Mouse (Mus musculus): Measurements from ENCODE around the gene Gmppa.

Gene Gmppa

DNA sequence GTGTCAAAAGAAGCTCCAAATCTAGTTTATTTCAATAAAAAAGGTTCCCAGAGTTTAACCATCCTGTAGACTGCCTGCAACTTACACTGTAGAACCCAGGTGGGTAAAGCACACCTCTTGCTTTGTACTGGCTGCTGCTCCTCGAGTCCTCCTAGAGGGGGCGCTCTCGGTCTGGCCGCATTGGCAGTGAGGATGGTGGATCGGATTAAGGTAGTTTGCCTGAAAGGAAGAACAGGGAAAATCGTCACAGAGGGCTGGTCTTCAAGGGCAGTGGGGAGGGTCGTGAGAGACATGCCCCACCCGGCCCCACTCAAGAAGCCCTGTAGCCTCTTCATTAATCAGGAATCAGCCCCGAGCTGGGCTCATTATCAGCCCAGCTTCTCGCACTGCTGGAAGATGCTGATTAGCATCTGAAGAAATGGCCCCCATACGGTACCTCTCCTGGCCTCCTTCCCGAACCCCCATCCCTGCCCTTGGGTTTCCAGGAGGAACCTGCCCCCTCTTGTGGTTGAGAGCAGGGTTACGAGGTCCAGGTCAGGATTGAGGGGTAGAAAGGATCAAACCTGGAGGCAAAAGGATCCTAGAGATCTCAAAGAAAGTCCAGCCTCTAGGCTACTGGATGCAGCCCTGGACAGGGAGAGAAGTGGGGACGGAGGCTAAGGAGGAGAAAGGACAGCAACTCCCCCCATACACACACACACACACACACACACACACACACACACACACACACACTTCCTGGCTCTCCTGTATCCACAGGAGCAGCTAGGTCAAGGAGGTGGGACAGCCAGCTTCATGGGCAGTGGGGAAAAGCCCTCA lies 21.2 kb downstream of the Gmppa start:
- peak; percentile 48 to 74 for DNase-seq

DNA sequence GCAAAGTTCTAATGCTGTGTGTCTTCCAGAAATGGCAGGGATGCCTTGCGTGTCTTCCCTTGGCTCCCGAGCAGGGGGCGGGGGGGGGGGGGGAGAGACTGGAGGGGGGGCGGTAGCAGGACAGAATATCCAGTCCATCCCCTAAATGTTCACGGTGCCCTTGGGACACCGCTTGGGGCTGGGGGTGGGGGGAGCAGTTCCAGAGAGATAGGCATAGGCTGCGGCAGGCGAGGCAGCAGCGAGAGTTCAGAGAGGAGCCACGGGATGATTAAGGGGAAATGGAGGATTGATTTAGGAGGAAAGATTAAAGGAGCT lies 21.9 kb downstream of the Gmppa start:
- DNase-seq = peak in 1 of 2 experiments; percentile 15

DNA sequence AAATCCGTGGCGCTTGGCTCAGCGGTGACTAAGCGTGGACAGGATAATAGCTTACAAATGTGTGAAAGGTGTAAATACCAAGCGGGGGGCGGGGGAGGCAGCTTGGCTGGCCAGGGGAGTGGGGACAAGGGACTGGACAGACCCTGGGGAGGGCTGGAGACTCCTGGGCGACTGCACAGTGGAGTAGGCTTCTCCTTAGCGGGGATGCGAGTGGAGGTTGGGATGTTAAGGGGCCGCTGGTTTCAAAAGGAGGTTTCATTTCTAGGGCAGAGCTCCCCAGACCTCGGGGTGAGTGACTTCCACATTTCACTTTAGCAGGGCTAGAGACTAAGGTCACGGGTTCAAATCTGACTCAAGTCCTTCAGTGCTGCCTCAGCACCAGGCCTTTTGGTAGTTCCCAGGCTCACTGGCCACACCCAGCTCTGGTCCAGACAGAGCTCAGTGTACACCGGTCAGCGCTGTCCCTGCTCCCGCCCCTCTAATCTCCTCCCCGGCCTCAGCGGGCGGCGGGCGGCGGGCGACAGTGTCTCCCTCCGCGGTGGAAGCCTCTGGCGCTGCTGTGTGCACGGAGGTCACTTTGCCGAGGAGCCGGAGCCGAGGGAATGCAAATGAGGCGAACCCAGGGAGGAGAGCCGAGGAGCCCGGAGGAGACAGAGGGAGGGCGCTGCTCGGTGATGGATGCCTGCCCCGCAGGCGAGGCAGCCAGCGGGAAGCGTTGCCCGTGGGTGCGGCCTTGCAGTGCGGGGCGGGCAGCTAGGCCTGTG lies 22.5 kb downstream of the Gmppa start:
- DNase-seq = peak; percentile 33 to 42

- DNase-seq = peak; percentile 58 to 71
These were observed 23.3 kb downstream of the Gmppa start for GRCm38 (mm10) chr1:75458789-75459684.

- DNase-seq = peak; percentile 45 to 48
These were observed 24.6 kb downstream of the Gmppa start for GRCm38 (mm10) chr1:75460297-75460696.

DNA sequence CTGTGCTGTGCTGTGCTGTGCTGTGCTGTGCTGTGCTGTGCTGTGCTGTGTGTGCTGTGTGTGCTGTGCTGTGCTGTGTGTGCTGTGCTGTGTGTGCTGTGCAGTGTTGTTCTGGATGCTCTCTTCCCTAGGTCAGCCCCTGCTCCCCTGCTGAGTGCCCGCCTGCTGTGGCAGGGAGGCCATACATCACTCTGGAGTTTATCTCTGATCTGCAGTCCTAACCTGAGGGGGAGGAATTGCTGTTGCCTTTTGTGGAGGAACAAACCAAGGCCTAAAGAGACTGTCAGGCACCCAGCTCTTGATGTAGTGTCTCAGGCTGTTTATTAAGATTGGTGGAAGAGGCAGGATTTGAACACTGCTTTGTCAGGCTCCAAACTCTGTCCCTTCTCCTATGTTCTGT lies 26.9 kb downstream of the Gmppa start:
- peak in 1 of 2 experiments; percentile 14 for DNase-seq

- no peak for DNase-seq
These were observed 28.0 kb downstream of the Gmppa start for GRCm38 (mm10) chr1:75463652-75464204.

- DNase-seq = peak; percentile 87 to 89
These were observed 31.6 kb downstream of the Gmppa start for GRCm38 (mm10) chr1:75467215-75467927.

DNA sequence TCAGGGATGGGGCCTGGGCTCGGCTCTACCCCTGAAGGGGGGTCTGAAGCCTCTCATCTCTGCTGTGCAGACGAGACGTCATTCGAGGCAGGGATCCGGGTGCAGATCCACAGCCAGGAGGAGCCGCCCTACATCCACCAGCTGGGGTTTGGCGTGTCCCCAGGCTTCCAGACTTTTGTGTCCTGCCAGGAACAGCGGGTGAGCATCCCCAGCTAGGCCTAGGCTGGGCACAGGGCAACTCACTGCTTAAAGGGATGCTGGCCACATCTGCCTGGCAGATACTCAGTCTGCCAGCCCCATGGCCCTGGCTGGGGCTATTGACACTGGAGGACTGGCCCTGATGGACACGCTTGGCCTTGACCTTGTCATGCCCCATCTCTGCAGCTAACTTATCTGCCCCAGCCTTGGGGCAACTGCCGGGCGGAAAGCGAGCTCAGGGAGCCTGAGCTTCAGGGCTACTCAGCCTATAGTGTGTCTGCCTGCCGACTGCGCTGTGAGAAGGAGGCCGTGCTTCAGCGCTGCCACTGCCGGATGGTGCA lies 33.6 kb downstream of the Gmppa start:
- peak in 1 of 2 experiments; percentile 39 for DNase-seq

- no peak for DNase-seq
These were observed 40.7 kb downstream of the Gmppa start for GRCm38 (mm10) chr1:75476441-75476840.

DNA sequence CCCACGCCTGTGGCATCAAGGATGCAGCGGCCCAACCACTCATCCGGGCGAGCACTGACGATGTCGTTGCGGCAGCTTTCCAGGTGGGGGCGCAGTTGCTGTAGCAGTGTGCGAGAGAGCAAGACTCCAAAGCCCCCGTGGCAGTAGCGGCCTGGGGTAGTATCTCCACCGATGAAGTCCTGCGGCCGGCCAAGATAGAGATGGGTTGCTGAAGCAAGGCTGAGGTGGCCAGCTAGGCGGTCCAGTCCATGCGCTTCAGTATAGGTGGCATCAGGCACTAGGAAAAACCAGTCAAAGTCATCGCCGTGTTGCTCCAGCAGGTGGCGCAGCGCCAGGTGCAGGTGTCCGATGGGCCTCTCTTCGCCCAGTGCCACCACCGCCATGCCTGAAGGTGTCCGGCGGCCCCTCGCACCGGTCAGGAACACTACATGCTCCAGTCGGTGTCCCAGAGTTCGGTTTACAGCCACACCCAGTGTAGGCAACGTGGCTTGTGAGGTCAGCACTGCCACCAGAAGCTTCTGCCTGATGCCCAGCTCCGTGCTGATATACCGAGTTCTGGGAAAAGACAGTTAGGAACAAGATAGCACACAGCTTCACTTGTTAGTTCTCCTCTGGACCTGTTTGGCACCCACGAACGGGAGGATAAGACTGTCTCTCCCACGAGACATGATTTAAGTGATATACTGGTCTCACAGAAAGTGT lies 41.7 kb downstream of the Gmppa start:
- peak; percentile 96 for DNase-seq

GRCm38 (mm10) chr1:75477966-75478290 lies 42.2 kb downstream of the Gmppa start:
- no peak for DNase-seq

- DNase-seq = peak in 1 of 2 experiments; percentile 51
These were observed 42.8 kb downstream of the Gmppa start for GRCm38 (mm10) chr1:75478497-75478896.

GRCm38 (mm10) chr1:75478916-75479634 lies 43.3 kb downstream of the Gmppa start, which contains the start of the genes Chpf and Tmem198:
Chpf (minus strand) TSS chr1:75479307.
Tmem198 (plus strand) TSS chr1:75479532.
- DNase-seq = peak; percentile 99 to 100

GRCm38 (mm10) chr1:75479635-75479989 lies 43.9 kb downstream of the Gmppa start:
- no peak for DNase-seq

GRCm38 (mm10) chr1:75480036-75480435 lies 44.3 kb downstream of the Gmppa start:
- DNase-seq = no peak

DNA sequence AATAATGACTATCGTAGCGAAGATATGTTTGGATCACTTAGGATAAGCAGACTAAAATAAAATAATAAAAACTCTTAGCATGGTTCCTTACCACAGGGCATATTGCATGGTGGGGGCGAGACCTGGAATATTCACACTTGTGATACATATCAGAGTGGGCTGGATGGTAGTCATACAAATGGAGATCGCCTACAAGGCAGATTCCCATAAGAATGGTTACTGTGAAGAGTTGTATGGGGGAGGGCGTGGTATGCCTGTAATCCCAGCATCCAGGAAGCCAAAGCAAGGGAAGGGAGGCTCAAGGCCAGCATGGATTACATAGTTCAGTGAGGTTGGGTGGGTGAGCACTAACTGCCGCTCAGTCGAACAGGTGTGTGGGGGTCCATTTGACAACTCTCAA lies 45.0 kb downstream of the Gmppa start:
- DNase-seq = no peak

DNA sequence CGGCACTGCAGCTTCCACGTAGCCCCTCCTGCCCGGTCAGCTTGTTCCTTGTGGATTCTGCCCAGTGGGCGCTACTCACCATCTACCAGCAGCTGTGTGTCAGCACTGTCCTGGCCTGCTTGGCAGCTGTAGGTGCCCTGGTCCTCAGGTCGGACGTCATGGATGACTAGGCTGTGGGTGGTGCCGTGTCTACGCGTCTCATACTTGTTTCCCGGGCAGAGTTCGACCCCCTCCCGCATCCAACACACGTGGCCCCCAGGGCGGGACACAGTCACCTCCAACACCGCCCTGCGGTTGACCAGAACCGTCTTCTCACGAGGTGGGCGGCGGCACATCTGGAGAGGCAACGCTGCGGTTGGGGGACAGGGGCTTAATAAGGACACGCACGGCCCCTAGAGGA lies 50.8 kb downstream of the Gmppa start:
- DNase-seq = no peak

- DNase-seq = peak in 1 of 2 experiments; percentile 44
These were observed 51.3 kb downstream of the Gmppa start for GRCm38 (mm10) chr1:75487040-75487404.

- DNase-seq = peak; percentile 86 to 92
These were observed 51.9 kb downstream of the Gmppa start for GRCm38 (mm10) chr1:75487405-75488161.

Data from cerebellum, postnatal 10 days (tissue).